Mouse (Mus musculus) lung, adult 10 weeks (tissue): ENCODE data around the gene Sesn1. TPM values are rescaled to one million over a fixed set of nuclear protein-coding genes. Genes with fewer than 3 reads are reported as not detected.

ENCODE experiments used
- polyA plus RNA-seq: library from polyadenylated mRNA; stranded (reverse); fragments of 350-450 nt; fragmentation: Illumina TruSeq; extraction: RNeasy Lipid Tissue Mini Kit (QIAGEN cat#74804); gene quantifications from one replicate; pipeline ENCODE4 v1.2.3, GENCODE M21; 2014; ENCODE audit warnings: low read depth, low replicate concordance; ENCODE audit not compliant: insufficient read depth

The Sesn1 gene
- polyA plus RNA-seq, result 26.9 TPM

GRCm38 (mm10) chr10:41809771-41810563, at the start of gene Sesn1, which contains the start of gene Cep57l1:
TSS of gene Sesn1 (plus strand) at chr10:41809935.
TSS of gene Cep57l1 (minus strand) at chr10:41809871.

Other genes starting within 250 kb of the Sesn1 start
- 6.7 TPM for gene Ccdc162, start 93.3 kb upstream of the Sesn1 start, polyA plus RNA-seq
- 2.3 TPM for gene Cep57l1, start 64 bp upstream of the Sesn1 start, polyA plus RNA-seq
- gene Armc2, start 208.5 kb downstream of the Sesn1 start, polyA plus RNA-seq, result 2.0 TPM